Mouse (Mus musculus) embryonic facial prominence, embryonic 15.5 days (tissue): Measurements from ENCODE around the gene Rps3a1. TPM values are rescaled to one million over a fixed set of nuclear protein-coding genes. Genes with fewer than 3 reads are reported as not detected.
"Not testable (repeated sequence)": the region's sequence is repeated elsewhere in the genome, so short reads cannot be mapped to it uniquely, and the experiment has no call there.

ENCODE experiments used
- ATAC-seq: fragments of 200-750 bp; cut with Nextera tagmentation; 2 replicates; pipeline ENCODE4 v1.8.0; 2017; ENCODE audit warnings: low read depth, moderate TSS enrichment; ENCODE audit not compliant: insufficient number of reproducible peaks, low FRiP score, low TSS enrichment
- H3K27ac ChIP-seq: fragments of 300-500 bp; sonication (generic); replicated peaks from 2 replicates; pipeline ENCODE4 v1.5.1; 2015; ENCODE audit warnings: mild to moderate bottlenecking, inconsistent platforms
- H3K27me3 ChIP-seq: fragments of 300-500 bp; sonication (generic); 2 replicates; pipeline ENCODE4 v1.6.1; 2015; ENCODE audit warnings: inconsistent platforms
- H3K36me3 ChIP-seq: fragments of 300-500 bp; sonication (generic); 2 replicates; pipeline ENCODE4 v1.6.1; 2015; ENCODE audit warnings: mild to moderate bottlenecking, inconsistent platforms
- H3K4me1 ChIP-seq: fragments of 300-500 bp; sonication (generic); 2 replicates; pipeline ENCODE4 v1.6.1; 2015; ENCODE audit warnings: inconsistent platforms
- H3K4me2 ChIP-seq: fragments of 300-500 bp; sonication (generic); replicated peaks from 2 replicates; pipeline ENCODE4 v1.6.1; 2015; ENCODE audit warnings: mild to moderate bottlenecking, inconsistent platforms
- H3K4me3 ChIP-seq: fragments of 300-500 bp; sonication (generic); replicated peaks from 2 replicates; pipeline ENCODE4 v1.5.1; 2015; ENCODE audit warnings: mild to moderate bottlenecking, inconsistent platforms
- H3K9ac ChIP-seq: fragments of 300-500 bp; sonication (generic); 2 replicates; pipeline ENCODE4 v1.6.1; 2015; ENCODE audit warnings: inconsistent platforms
- H3K9me3 ChIP-seq: fragments of 300-500 bp; sonication (generic); replicated peaks from 2 replicates; pipeline ENCODE4 v1.6.1; 2016; ENCODE audit warnings: inconsistent platforms
- WGBS: fragments of 180-500 bp; shearing (Covaris S2); methylation state at CpG from one replicate; pipeline ENCODE4 v1.1.7; 2015; 5-methylcytosine and 5-hydroxymethylcytosine counted together
- polyA plus RNA-seq: library from polyadenylated mRNA; unstranded; fragments of >200 nt; fragmentation: Nextera tagmentation; extraction: Ambion mirVana; gene quantifications from 2 replicates; pipeline ENCODE4 v1.2.1, GENCODE M21; 2015

Gene Rps3a1
- polyA plus RNA-seq, 1 experiment from 2014 or later = 1,256 TPM

- no peak overlapping the region for H3K4me2 ChIP-seq
- 0 out of 2 replicates have a peak, but pooled peaks cover 6% of the 10 kb centered on the region for H3K9me3 ChIP-seq
- H3K4me1 ChIP-seq = peaks cover 13% of the 10 kb centered on the region; the same call in 1 of the 2 replicates
- WGBS = 40% methylated on average over 12 of the region's 12 CpGs
- H3K4me3 ChIP-seq = no peak overlapping the region
- ATAC-seq = peak; percentile 39; the same call in 1 of the 2 replicates
- peaks cover 11% of the 10 kb centered on the region for H3K36me3 ChIP-seq
- no peak overlapping the region for H3K9ac ChIP-seq
- H3K27ac ChIP-seq = 0 out of 2 replicates have a peak overlapping the region, but pooled peaks have one; percentile 48
- H3K27me3 ChIP-seq = no peaks in the 10 kb centered on the region
Measured at GRCm38 (mm10) chr3:86114659-86115338, 27.7 kb downstream of the Rps3a1 start.

- WGBS = 81% methylated on average over 7 of the region's 7 CpGs
- Histone ChIP-seq H3K9ac (no peak overlapping the region), H3K27ac (no peak overlapping the region), H3K36me3 (peaks cover 11% of the 10 kb centered on the region), H3K4me2 (no peak overlapping the region), H3K27me3 (no peaks in the 10 kb centered on the region), H3K9me3 (0 out of 2 replicates have a peak, but pooled peaks cover 6% of the 10 kb centered on the region), H3K4me1 (peaks cover 10% of the 10 kb centered on the region; the same call in 1 of the 2 replicates), H3K4me3 (no peak overlapping the region)
- no peak for ATAC-seq
Measured at GRCm38 (mm10) chr3:86112766-86113165, 29.7 kb downstream of the Rps3a1 start.

GRCm38 (mm10) chr3:86110077-86110476, 32.4 kb downstream of the Rps3a1 start:
- 17% methylated on average over 10 of the region's 10 CpGs for WGBS
- no peak overlapping the region for H3K9ac ChIP-seq
- H3K9me3 ChIP-seq = no peaks in the 10 kb centered on the region
- no peak overlapping the region for H3K4me3 ChIP-seq
- H3K27ac ChIP-seq = 0 out of 2 replicates have a peak overlapping the region, but pooled peaks have one; percentile 28
- H3K36me3 ChIP-seq = peaks cover 4% of the 10 kb centered on the region
- H3K4me1 ChIP-seq = peaks cover 10% of the 10 kb centered on the region; the same call in 1 of the 2 replicates
- peak overlapping the region; percentile 28; the same call in 1 of the 2 replicates for H3K4me2 ChIP-seq
- H3K27me3 ChIP-seq = no peaks in the 10 kb centered on the region
- ATAC-seq = no peak

- H3K27ac ChIP-seq = peak overlapping the region; percentile 28; the same call in 1 of the 2 replicates
- no peaks in the 10 kb centered on the region for H3K9me3 ChIP-seq
- no peaks in the 10 kb centered on the region for H3K27me3 ChIP-seq
- WGBS = 74% methylated on average over 7 of the region's 7 CpGs
- ATAC-seq = no peak
- peaks cover 7% of the 10 kb centered on the region for H3K36me3 ChIP-seq
- no peak overlapping the region for H3K4me2 ChIP-seq
- H3K9ac ChIP-seq = no peak overlapping the region
- peaks cover 10% of the 10 kb centered on the region; the same call in 1 of the 2 replicates for H3K4me1 ChIP-seq
- H3K4me3 ChIP-seq = no peak overlapping the region
Measured at GRCm38 (mm10) chr3:86109099-86109498, 33.4 kb downstream of the Rps3a1 start.

GRCm38 (mm10) chr3:86108576-86108975, 33.9 kb downstream of the Rps3a1 start:
- peaks cover 10% of the 10 kb centered on the region; the same call in 1 of the 2 replicates for H3K4me1 ChIP-seq
- 0 out of 2 replicates have a peak overlapping the region, but pooled peaks have one; percentile 28 for H3K27ac ChIP-seq
- H3K27me3 ChIP-seq = no peaks in the 10 kb centered on the region
- H3K4me3 ChIP-seq = no peak overlapping the region
- peaks cover 7% of the 10 kb centered on the region for H3K36me3 ChIP-seq
- H3K9ac ChIP-seq = no peak overlapping the region
- ATAC-seq = no peak
- no peaks in the 10 kb centered on the region for H3K9me3 ChIP-seq
- H3K4me2 ChIP-seq = no peak overlapping the region
- 80% methylated on average over 4 of the region's 4 CpGs for WGBS

- Histone ChIP-seq H3K9me3 (no peaks in the 10 kb centered on the region), H3K9ac (no peak overlapping the region), H3K36me3 (peaks cover 7% of the 10 kb centered on the region), H3K27me3 (no peaks in the 10 kb centered on the region), H3K4me1 (peaks cover 10% of the 10 kb centered on the region; the same call in 1 of the 2 replicates), H3K27ac (no peak overlapping the region), H3K4me3 (no peak overlapping the region), H3K4me2 (no peak overlapping the region)
- no peak for ATAC-seq
- WGBS = 73% methylated on average over 8 of the region's 8 CpGs
Measured at GRCm38 (mm10) chr3:86107637-86108539, 34.6 kb downstream of the Rps3a1 start.

- no peak overlapping the region for H3K4me2 ChIP-seq
- WGBS = 87% methylated on average over 8 of the region's 8 CpGs
- H3K27ac ChIP-seq = no peak overlapping the region
- no peaks in the 10 kb centered on the region for H3K27me3 ChIP-seq
- H3K36me3 ChIP-seq = peaks cover 11% of the 10 kb centered on the region
- H3K9ac ChIP-seq = no peak overlapping the region
- no peak overlapping the region for H3K4me3 ChIP-seq
- no peaks in the 10 kb centered on the region for H3K9me3 ChIP-seq
- ATAC-seq = no peak
- peaks cover 10% of the 10 kb centered on the region; the same call in 1 of the 2 replicates for H3K4me1 ChIP-seq
Measured at GRCm38 (mm10) chr3:86106086-86106632, 36.3 kb downstream of the Rps3a1 start.

GRCm38 (mm10) chr3:86104909-86105308, 37.6 kb downstream of the Rps3a1 start:
- Histone ChIP-seq H3K4me3 (no peak overlapping the region), H3K27me3 (no peaks in the 10 kb centered on the region), H3K4me1 (peaks cover 6% of the 10 kb centered on the region; the same call in 1 of the 2 replicates), H3K27ac (no peak overlapping the region), H3K9ac (no peak overlapping the region), H3K9me3 (no peaks in the 10 kb centered on the region), H3K4me2 (no peak overlapping the region), H3K36me3 (peaks cover 17% of the 10 kb centered on the region)
- no peak for ATAC-seq
- WGBS = 79% methylated on average over 4 of the region's 4 CpGs

- 86% methylated on average over 7 of the region's 7 CpGs for WGBS
- H3K9ac ChIP-seq, H3K4me2 ChIP-seq, H3K4me3 ChIP-seq, H3K4me1 ChIP-seq, ATAC-seq, H3K27me3 ChIP-seq, H3K9me3 ChIP-seq, H3K27ac ChIP-seq: not testable (repeated sequence)
- peaks cover 20% of the 10 kb centered on the region for H3K36me3 ChIP-seq
Measured at GRCm38 (mm10) chr3:86104433-86104832, 38.1 kb downstream of the Rps3a1 start.

- Histone ChIP-seq H3K4me1 (no peaks in the 10 kb centered on the region), H3K27ac (no peak overlapping the region), H3K9ac (no peak overlapping the region), H3K27me3 (no peaks in the 10 kb centered on the region), H3K9me3 (no peaks in the 10 kb centered on the region), H3K4me2 (no peak overlapping the region), H3K4me3 (no peak overlapping the region), H3K36me3 (peaks cover 25% of the 10 kb centered on the region)
- WGBS = 89% methylated on average over 18 of the region's 18 CpGs
- no peak for ATAC-seq
Measured at GRCm38 (mm10) chr3:86103449-86104291, 38.8 kb downstream of the Rps3a1 start.
